Mouse (Mus musculus) brain, embryonic 18.5 days (tissue): ENCODE measurements around the gene Mstn.

Experiments used
- DNase-seq: peaks from one replicate; pipeline ENCODE4 v3.0.0-alpha.2; 2012; ENCODE audit warnings: low read depth, low spot score

The Mstn gene

DNA sequence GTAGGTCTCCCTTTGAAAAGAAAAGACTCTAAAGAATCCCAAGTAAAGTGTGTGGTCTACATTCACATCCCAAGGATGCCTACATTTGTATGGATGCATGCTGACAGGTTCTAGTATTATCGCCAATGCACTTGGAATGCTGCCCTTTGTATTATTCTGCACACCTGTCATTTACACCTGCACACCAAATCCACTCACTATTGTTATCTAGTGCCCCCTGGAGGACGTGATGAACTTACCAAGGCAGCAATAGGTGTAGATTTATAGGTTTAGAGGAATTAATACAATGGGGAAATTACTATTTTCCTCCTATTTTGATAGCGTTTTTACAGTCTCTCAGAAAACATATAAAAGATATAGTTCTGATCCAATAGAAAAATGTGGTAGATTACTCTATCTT is 31.7 kb downstream of the Mstn start:
- DNase-seq, result no peak

DNA sequence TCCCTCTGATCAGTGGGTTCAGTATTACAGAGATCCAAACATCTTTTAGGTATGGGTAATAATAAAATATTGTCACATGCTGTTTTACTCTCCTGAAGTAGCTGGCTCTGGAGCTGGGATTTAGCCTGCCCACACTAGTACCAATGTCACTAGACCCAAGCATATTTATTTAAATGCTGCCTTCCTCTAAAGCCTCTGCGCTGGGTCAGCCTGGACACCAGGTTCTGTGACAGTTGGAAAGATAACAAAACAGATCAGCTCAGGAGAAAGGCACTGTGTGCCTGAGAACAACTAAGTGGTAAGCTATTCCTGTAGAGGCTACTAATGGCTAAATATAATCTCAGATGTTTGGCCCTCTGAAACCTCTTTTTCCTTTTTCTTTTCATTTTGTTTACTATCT is 49.1 kb downstream of the Mstn start:
- no peak for DNase-seq
